Mouse (Mus musculus) myocyte (in vitro differentiated cells): ENCODE measurements around the gene Vps13c.

Experiments used
- CEBPB ChIP-seq: IDR thresholded peaks from 2 replicates; pipeline ENCODE4 v1.6.1; 2011; ENCODE audit warnings: mild to moderate bottlenecking, moderate library complexity; ENCODE audit not compliant: poor library complexity, insufficient read depth, severe bottlenecking
- E2F4 ChIP-seq: IDR thresholded peaks from one replicate; pipeline ENCODE4 v1.6.1; 2011; ENCODE audit warnings: mild to moderate bottlenecking, control low read depth, moderate library complexity; ENCODE audit not compliant: insufficient read depth
- MAX ChIP-seq: IDR thresholded peaks from one replicate; pipeline ENCODE4 v1.6.1; 2011; ENCODE audit warnings: low read depth, mild to moderate bottlenecking, control low read depth
- MYOD1 ChIP-seq, 3 experiments: IDR thresholded peaks; one replicate each; pipeline ENCODE4 v1.6.1; 2011; ENCODE audit warnings: control low read depth in 2 of 3, low read depth in 2 of 3, mild to moderate bottlenecking in 2 of 3, moderate library complexity in 1 of 3; ENCODE audit not compliant: insufficient read length in 2 of 3, control insufficient read depth in 1 of 3
- POLR2A ChIP-seq: IDR thresholded peaks from one replicate; pipeline ENCODE4 v1.6.1; 2011; ENCODE audit warnings: low read depth, mild to moderate bottlenecking, control low read depth, moderate library complexity; ENCODE audit not compliant: insufficient read length
- POLR2AphosphoS2 ChIP-seq: IDR thresholded peaks from one replicate; pipeline ENCODE4 v1.6.1; 2011; ENCODE audit warnings: low read depth, control low read depth; ENCODE audit not compliant: insufficient read length
- REST ChIP-seq: IDR thresholded peaks from one replicate; pipeline ENCODE4 v1.6.1; 2011; ENCODE audit warnings: mild to moderate bottlenecking, control low read depth, moderate library complexity; ENCODE audit not compliant: insufficient read depth, insufficient read length
- SRF ChIP-seq: IDR thresholded peaks from one replicate; pipeline ENCODE4 v1.6.1; 2011; ENCODE audit warnings: low read depth; ENCODE audit not compliant: control insufficient read depth, insufficient read length
- TCF12 ChIP-seq: IDR thresholded peaks from one replicate; pipeline ENCODE4 v1.6.1; 2011; ENCODE audit warnings: mild to moderate bottlenecking, control low read depth; ENCODE audit not compliant: poor library complexity, insufficient read depth, severe bottlenecking
- USF1 ChIP-seq: IDR thresholded peaks from one replicate; pipeline ENCODE4 v1.6.1; 2011; ENCODE audit warnings: low read depth, mild to moderate bottlenecking, control low read depth, moderate library complexity

- TF ChIP-seq MAX (no peak), POLR2A (no peak), TCF12 (no peak), POLR2AphosphoS2 (no peak), E2F4 (no peak), USF1 (no peak), MYOD1 (IDR thresholded peaks at IDR 0.05; ENCODE audit: control insufficient read depth in 1 of 3, insufficient read length in 2 of 3, low read depth in 2 of 3) (no peak), SRF (no peak), CEBPB (no peak), REST (no peak)
These were observed 133.3 kb downstream of the Vps13c start for GRCm38 (mm10) chr9:67973451-67973850.
